Comparison of ENCODE assay signal across 13 mouse cellular contexts in genomic region chr6:124883351-124883750, GRCm38 (mm10).
"Had no signal": no experiment of that assay in that cellular context is flagged by ENCODE, and none has a peak within 500 bp of the region (broad histone marks: within the 10 kb centered on the region; RNA-seq: fewer than 3 reads in every experiment).

No protein-coding gene starts in this region.

- DNase-seq: gastrocnemius, postnatal 14 days; gastrocnemius, postnatal 36 days; heart, adult 11 months; heart, adult 2 months; heart, postnatal 14 days; heart, postnatal 36 days; kidney, adult 11 months; kidney, adult 8-10 months; kidney, postnatal 10 days; kidney, postnatal 25 days; layer of hippocampus, adult 9-11 months; layer of hippocampus, postnatal 36 days; left cerebral cortex, postnatal 4 days had no signal
